Mouse (Mus musculus) midbrain, embryonic 12.5 days (tissue): Measurements from ENCODE around the gene Ano6. TPM values are rescaled to one million over a fixed set of nuclear protein-coding genes. Genes with fewer than 3 reads are reported as not detected.

Experiments
- ATAC-seq: fragments of 200-750 bp; cut with Nextera tagmentation; 2 replicates; pipeline ENCODE4 v1.8.0; 2017; ENCODE audit warnings: low read depth, moderate TSS enrichment, moderate library complexity; ENCODE audit not compliant: low FRiP score
- H3K27ac ChIP-seq: fragments of 300-500 bp; sonication (generic); replicated peaks from 2 replicates; pipeline ENCODE4 v1.5.1; 2016; ENCODE audit warnings: mild to moderate bottlenecking
- H3K27me3 ChIP-seq: fragments of 300-500 bp; sonication (generic); 2 replicates; pipeline ENCODE4 v1.6.1; 2016; ENCODE audit warnings: mild to moderate bottlenecking
- H3K36me3 ChIP-seq: fragments of 300-500 bp; sonication (generic); 2 replicates; pipeline ENCODE4 v1.6.1; 2016
- H3K4me1 ChIP-seq: fragments of 300-500 bp; sonication (generic); 2 replicates; pipeline ENCODE4 v1.6.1; 2016
- H3K4me2 ChIP-seq: fragments of 300-500 bp; sonication (generic); replicated peaks from 2 replicates; pipeline ENCODE4 v1.6.1; 2016; ENCODE audit warnings: mild to moderate bottlenecking, moderate library complexity
- H3K4me3 ChIP-seq: fragments of 300-500 bp; sonication (generic); 2 replicates; pipeline ENCODE4 v1.5.1; 2016; ENCODE audit warnings: mild to moderate bottlenecking
- H3K9ac ChIP-seq: fragments of 300-500 bp; sonication (generic); replicated peaks from 2 replicates; pipeline ENCODE4 v1.6.1; 2016; ENCODE audit warnings: mild to moderate bottlenecking, moderate library complexity
- H3K9me3 ChIP-seq: fragments of 300-500 bp; sonication (generic); 2 replicates; pipeline ENCODE4 v1.6.1; 2016; ENCODE audit warnings: mild to moderate bottlenecking
- WGBS: fragments of 180-500 bp; shearing (Covaris S2); methylation state at CpG from one replicate; pipeline ENCODE4 v1.1.7; 2016; 5-methylcytosine and 5-hydroxymethylcytosine counted together
- microRNA-seq: library from miRNA; unstranded; fragments of <30 nt; microRNA quantifications from one replicate; pipeline ENCODE4, GENCODE M21; 2017
- polyA plus RNA-seq: library from polyadenylated mRNA; unstranded; fragments of >200 nt; fragmentation: Nextera tagmentation; extraction: Ambion mirVana; gene quantifications from 2 replicates; pipeline ENCODE4 v1.2.1, GENCODE M21; 2016

The Ano6 gene
- polyA plus RNA-seq, 1 experiment from 2014 or later: 35.8 TPM

DNA sequence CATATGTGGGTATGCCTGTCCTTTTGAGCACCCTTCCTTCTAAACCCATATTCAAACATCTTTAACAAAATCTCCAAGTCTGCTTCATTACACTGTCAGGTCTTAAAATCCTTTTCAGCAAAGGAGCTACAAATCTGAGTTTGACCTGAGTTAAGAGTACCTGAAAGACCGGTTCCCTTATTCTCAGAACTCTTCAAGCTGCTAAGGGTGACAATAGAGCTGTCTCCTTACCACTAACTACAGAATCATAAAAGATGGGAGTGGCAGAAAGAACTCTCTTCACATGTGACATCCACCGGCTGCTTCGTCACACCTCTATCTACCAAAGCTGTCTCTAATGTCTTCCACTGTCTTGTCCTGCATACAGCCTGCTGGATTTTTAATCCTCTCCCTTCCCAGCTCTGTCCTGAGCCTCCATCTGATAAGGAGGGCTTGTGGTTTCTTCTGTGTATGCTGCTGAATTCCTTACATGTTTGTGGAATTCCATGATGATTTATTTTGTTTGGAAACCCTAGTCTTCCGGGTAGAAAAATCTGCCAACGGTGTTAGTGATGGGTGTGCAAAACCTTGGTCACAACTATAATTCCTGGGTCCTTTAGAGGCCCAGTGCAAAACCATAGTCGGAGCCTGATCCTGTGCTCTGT lies 212.4 kb downstream of the Ano6 start:
- H3K36me3 ChIP-seq: no peaks in the 10 kb centered on the region
- H3K27me3 ChIP-seq: no peaks in the 10 kb centered on the region
- no peak overlapping the region for H3K9ac ChIP-seq
- WGBS: 79% methylated on average over 6 of the region's 6 CpGs
- no peaks in the 10 kb centered on the region for H3K4me1 ChIP-seq
- H3K4me2 ChIP-seq: no peak overlapping the region
- no peak for ATAC-seq
- H3K4me3 ChIP-seq: no peak overlapping the region
- no peak overlapping the region for H3K27ac ChIP-seq
- no peaks in the 10 kb centered on the region for H3K9me3 ChIP-seq

DNA sequence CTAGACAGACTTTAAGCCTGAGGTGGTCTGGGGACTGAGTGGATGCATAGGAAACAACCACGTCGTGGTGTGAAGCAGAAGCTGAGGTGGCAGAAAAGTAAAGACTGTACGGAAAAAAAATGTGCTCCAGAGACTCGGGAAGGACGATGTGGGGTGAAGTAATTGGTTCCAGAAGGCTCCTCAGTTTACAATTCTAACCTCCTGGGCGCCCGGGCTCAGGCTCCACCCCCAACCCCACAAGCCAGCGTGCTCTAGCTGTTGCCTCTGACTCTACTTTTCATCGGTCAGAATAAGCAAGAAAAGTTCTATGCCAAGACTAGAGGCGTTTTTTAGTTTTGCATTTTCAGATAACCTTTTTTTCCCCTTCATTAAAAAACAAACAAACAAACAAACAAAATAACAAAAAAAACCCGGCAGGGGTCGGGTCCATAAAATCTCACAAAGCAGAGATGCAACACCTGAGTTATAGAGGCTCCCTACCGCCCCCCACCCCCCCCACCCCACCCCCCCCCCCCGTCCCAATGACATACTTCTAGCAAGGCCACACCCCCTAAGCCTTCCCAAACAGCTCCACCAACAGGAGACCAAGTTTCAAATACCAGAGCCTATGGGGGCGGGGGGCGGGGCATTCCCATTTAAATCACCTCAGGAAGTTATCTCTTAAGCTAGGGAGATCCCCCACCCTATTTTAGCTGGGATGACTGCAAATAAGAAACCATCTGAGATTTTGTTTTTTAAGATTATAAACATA lies 221.2 kb downstream of the Ano6 start:
- Histone ChIP-seq H3K9ac (no peak overlapping the region), H3K9me3 (0 out of 2 replicates have a peak, but pooled peaks cover 4% of the 10 kb centered on the region), H3K27ac (no peak overlapping the region), H3K36me3 (no peaks in the 10 kb centered on the region), H3K4me2 (no peak overlapping the region), H3K27me3 (no peaks in the 10 kb centered on the region), H3K4me1 (no peaks in the 10 kb centered on the region), H3K4me3 (no peak overlapping the region)
- ATAC-seq: no peak
- WGBS: 89% methylated on average over 15 of the region's 16 CpGs

DNA sequence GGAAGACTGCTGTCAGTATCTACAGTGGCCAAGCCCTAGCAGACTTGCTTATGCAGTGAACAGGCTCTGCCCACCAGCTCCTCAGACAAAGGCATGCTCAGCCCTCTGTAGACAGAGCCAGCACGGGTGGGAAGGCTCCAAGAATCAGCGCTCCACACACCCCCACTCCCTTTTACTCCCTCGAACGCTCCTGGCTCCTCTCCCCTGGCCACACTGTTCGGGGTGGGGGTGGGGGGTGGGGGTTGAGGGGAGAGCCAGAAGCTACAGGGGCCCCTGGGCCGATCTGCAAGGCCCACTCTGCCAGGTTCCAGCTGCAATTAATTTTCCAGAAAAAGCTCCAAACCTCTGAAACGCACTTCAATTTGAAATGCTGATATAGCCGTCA lies 221.7 kb downstream of the Ano6 start:
- H3K4me3 ChIP-seq: no peak overlapping the region
- H3K4me1 ChIP-seq: no peaks in the 10 kb centered on the region
- no peaks in the 10 kb centered on the region for H3K36me3 ChIP-seq
- H3K9ac ChIP-seq: no peak overlapping the region
- H3K4me2 ChIP-seq: no peak overlapping the region
- peak; percentile 38; the same call in 1 of the 2 replicates for ATAC-seq
- 60% methylated on average over 8 of the region's 8 CpGs for WGBS
- no peaks in the 10 kb centered on the region for H3K27me3 ChIP-seq
- H3K27ac ChIP-seq: no peak overlapping the region
- 0 out of 2 replicates have a peak, but pooled peaks cover 4% of the 10 kb centered on the region for H3K9me3 ChIP-seq

DNA sequence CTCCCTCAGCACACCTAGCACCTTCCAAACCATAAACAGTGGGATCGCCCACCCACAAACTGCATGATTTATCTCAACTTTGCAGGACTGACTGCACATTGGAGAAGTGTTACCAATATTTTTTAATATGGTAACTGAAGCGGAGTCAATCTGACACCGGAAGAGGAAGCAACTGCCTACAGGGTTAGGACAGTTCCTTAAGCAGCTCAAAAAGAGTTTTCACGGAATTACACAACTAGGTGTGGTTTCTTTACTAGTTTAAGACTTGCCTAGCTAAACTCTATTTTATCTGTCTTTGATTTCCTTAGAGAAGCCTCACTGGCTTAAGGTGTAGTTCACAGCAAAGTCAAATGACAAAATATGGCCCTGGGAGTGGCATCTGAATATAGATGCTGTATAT lies 223.9 kb downstream of the Ano6 start:
- no peaks in the 10 kb centered on the region for H3K27me3 ChIP-seq
- no peaks in the 10 kb centered on the region for H3K36me3 ChIP-seq
- no peak overlapping the region for H3K4me2 ChIP-seq
- H3K9ac ChIP-seq: no peak overlapping the region
- no peaks in the 10 kb centered on the region for H3K4me1 ChIP-seq
- WGBS: 88% methylated on average over 4 of the region's 4 CpGs
- 0 out of 2 replicates have a peak, but pooled peaks cover 4% of the 10 kb centered on the region for H3K9me3 ChIP-seq
- H3K4me3 ChIP-seq: no peak overlapping the region
- no peak for ATAC-seq
- no peak overlapping the region for H3K27ac ChIP-seq

DNA sequence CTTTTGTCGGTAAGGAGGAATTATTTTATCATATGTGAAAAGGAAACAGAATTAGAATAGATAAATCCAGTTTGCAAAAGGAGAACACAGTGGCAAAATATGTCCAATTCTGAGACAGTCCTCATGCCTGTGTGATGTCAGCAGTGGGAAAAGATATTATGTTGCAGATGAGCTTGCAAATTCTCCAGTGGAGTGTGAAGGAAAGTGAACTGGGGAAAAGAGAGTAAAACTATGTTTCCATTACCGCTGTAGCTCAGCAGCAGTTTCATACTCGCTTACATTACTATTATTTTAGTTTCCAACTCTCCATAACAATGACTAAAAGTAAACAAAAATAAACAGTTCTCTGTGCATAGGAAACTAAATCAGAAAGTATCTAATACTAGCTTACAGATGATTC lies 229.8 kb downstream of the Ano6 start:
- Histone ChIP-seq H3K4me1 (no peaks in the 10 kb centered on the region), H3K9ac (no peak overlapping the region), H3K27me3 (no peaks in the 10 kb centered on the region), H3K4me2 (no peak overlapping the region), H3K4me3 (no peak overlapping the region), H3K27ac (no peak overlapping the region), H3K36me3 (no peaks in the 10 kb centered on the region), H3K9me3 (0 out of 2 replicates have a peak, but pooled peaks cover 4% of the 10 kb centered on the region)
- no peak for ATAC-seq
- WGBS: 89% methylated on average over 3 of the region's 3 CpGs

DNA sequence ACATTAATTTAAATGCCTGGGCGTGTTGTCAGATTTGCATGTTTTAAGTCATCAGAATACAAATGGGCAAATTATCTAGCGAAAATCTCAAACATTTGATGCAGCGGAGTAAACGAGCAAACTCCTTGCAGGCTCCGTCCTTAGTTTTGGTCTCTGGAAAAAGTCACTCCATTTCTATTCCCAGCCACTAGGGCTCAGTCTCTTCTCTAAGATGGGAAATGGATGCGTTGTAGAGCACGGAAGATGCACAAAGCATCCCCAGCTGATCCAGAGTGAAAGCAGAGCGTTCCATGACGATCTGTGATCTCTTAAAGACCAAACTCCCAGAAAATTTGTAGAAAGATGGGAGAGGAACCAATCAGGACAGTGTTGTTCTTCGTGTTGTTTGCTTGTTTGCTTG lies 230.9 kb downstream of the Ano6 start:
- H3K9ac ChIP-seq: no peak overlapping the region
- H3K9me3 ChIP-seq: 0 out of 2 replicates have a peak, but pooled peaks cover 2% of the 10 kb centered on the region
- no peak overlapping the region for H3K4me2 ChIP-seq
- ATAC-seq: no peak
- no peak overlapping the region for H3K27ac ChIP-seq
- no peaks in the 10 kb centered on the region for H3K4me1 ChIP-seq
- no peaks in the 10 kb centered on the region for H3K27me3 ChIP-seq
- H3K36me3 ChIP-seq: no peaks in the 10 kb centered on the region
- H3K4me3 ChIP-seq: no peak overlapping the region
- WGBS: 63% methylated on average over 10 of the region's 10 CpGs

Small RNAs within 50 kb of the gene (microRNA-seq; reads per million reads assigned to microRNA genes)
- gene Gm25070: not detected

Other genes with a start within 250 kb of the Ano6 start
- gene Dbx2, start 134.9 kb upstream of the Ano6 start, polyA plus RNA-seq: 1.1 and 4.0 TPM in 2 replicates